Mouse (Mus musculus): ENCODE results near the gene Baiap2l1.

DNA sequence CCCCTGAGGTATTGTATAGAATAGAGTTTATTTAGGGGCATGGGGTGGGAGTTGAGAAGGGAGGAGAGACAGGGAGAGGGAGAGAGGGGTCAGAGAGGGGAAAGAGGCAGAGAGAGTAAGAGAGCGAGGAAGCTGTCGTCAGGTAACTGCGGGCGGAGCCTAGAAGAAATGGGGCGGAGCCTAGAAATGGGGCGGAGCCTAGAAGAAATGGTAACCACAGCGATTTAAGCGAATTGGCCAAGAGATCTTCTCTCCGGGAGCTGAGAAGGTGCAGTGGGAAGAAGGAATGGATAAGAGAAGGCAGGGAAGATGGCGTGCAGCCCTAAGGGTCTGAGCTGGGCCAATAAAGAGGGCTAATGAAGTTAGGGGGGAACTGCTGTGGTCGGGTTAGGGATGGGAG lies 131.7 kb downstream of the Baiap2l1 start:
- TF ChIP-seq CTCF (IDR thresholded peaks at IDR 0.05; ENCODE audit: control insufficient read depth, insufficient read depth, insufficient replicate concordance, low read depth, low read length) (no peak), POLR2A (IDR thresholded peaks at IDR 0.05; ENCODE audit: control insufficient read depth, low read depth, low read length) (no peak)
